Mouse (Mus musculus) retina, embryonic 14.5 days (tissue): Measurements from ENCODE around the gene Gpr162.
"Not testable (repeated sequence)": the region's sequence is repeated elsewhere in the genome, so short reads cannot be mapped to it uniquely, and the experiment has no call there.

ENCODE experiments used
- DNase-seq: peaks from one replicate; pipeline ENCODE4 v3.0.0-alpha.2; 2015; ENCODE audit warnings: low spot score

Gpr162 gene

GRCm38 (mm10) chr6:124836411-124836810 lies 27.4 kb downstream of the Gpr162 start:
- no peak for DNase-seq

DNA sequence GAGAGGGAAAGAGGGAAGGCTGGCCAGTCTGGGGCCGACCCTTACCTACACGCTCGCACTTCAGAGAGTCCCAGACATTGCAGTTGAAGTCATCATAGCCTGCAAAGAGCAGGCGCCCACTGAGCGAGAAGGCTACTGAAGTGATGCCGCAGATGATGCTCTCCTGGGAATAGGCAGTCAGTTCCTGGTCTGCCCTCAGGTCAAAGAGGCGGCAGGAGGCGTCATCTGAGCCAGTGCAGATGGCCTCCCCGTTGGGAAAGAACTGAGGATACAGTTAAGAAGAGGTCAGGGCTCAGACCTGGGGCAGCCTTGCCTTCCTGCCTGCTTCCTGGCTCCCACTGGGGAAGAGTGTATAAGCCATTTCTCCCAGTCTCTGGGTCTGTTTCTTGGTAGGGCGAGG lies 28.3 kb downstream of the Gpr162 start:
- DNase-seq, result no peak

DNA sequence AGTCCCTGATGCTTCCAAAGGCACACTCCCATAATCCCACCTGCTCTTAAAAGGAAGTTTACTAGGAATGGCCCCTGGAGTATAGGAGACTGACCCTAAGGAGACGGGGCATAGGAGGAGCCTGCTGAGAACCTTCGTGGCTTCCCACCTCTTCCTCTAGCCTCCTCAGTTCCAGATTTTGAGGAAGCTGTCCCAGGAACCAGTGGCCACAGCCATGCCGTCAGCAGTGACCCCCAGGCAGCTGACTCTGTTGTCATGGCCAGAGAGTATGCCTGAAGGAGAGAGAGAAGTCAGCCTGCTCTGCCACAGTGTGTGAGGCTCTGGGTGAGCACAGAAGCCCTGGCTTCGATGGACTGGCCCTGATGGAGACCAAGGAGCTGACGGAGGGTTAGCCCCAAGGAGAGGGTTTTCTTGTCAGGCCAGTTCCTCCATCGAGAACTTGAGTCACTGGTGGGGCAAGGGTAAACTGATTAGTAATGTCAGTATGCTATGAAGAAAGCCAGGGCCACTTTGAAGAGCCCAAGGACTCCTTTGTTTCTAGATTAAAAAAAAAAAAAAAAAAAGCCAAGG lies 29.2 kb downstream of the Gpr162 start:
- DNase-seq, result no peak

GRCm38 (mm10) chr6:124831649-124832048 lies 32.1 kb downstream of the Gpr162 start:
- no peak for DNase-seq

DNA sequence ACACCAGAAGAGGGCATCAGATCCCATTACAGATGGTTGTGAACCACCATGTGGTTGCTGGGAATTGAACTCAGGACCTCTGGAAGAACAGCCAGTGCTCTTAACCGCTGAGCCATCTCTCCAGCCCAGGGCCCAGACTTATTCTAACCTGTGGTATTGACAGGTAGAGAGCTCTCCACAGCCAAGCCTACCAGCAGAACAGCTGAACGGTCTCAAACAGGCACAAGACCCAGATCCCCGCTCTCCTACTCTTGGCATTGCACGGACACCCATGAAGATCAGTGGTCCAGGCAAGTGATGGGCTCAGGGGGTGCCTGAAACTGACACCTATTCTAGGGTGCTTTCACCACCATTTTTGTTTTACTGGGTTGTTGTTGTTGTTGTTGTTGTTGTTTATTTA lies 32.6 kb downstream of the Gpr162 start:
- DNase-seq, result not testable (repeated sequence)

DNA sequence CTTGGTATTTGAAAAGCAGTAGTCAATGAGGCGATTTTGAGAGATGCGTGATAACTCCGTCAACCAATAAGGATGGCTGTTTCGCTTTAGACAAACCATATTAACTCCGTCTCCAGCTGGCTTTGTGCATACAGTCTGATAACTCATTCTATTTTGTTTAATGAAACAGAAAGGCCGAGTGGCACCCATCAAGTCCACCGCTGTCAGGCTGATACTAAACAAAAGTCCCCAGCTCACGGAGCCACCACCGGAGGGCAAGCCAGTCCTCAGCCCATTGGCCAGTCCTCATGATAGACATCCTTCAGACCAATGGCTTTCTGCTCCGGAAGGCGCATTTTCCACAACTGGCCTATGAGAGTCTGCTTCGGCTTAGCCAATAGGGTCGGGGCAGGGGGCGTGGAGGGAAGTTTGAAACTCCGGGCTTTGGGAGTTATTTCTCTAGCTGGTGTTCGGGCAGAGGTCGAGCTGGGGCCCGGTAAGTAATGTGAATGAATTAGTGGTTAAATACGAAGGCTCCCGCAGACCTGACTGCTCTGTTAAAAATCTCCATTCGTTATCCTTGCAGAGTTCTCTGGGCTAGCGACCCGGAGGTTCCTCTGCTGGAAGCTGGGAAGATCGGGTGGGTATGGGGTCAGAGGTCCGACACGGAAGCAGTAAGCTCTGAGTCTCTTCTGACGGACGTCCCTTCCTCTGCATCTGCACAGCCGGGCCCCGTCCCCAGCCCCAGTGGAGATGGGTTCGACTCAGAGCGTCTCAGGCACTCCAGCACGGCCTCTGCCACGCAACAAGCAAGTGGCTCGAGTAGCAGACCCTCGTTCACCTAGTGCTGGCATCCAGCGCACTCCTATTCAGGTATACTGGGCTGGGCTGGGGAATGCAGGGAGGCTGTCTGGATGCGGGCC lies 33.7 kb downstream of the Gpr162 start:
- DNase-seq, result peak; percentile 97

DNA sequence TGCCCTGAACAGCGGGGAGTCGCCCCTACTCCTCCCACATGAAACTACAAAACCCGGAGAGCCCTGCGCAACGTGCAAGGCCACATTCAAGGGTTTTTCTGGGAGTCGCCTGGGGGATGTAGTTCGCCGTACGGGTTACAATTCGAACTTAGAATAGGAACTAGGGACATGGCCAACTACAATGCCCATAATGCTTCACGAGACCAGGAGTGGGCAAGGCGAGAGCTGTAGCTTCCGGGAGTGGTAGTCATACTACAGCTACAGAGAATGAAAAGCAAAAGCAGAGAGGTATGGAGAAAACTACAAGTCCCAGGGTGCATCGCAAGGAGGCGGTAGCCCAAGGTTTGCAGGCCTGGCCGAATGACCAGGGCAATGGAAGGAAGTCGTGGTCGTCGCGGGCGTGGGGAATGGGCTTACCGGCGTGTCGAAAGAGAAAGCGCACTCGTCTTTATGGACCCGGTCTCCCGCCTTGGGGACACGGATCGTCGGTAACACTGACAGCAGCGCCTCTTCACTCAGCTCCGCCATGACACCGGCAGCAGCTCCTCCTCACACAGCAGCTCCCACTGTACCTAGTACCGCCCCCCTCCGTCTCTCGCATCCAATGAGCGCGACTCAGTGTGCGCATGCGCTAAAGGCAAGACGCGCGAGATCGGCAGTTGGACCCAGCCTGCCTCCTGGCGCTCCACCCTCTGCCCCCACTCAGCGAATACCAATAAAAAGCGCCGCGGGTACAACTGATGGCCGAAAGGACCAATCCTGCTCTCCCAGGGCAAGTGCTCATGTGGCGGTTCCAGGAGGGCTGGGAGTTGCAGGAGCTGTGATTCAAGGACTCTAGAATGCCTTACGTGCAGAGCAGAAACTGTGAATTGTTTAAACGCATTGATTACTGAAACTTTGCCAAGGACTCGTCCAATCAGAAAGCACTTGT lies 34.6 kb downstream of the Gpr162 start, which contains the start of the genes Usp5 and Cdca3:
Gene Usp5 (minus strand): TSS at position 617 of the 931 bp plus-strand sequence.
Gene Cdca3 (plus strand): TSS at position 680 of the 931 bp plus-strand sequence.
- DNase-seq, result peak; percentile 99

DNA sequence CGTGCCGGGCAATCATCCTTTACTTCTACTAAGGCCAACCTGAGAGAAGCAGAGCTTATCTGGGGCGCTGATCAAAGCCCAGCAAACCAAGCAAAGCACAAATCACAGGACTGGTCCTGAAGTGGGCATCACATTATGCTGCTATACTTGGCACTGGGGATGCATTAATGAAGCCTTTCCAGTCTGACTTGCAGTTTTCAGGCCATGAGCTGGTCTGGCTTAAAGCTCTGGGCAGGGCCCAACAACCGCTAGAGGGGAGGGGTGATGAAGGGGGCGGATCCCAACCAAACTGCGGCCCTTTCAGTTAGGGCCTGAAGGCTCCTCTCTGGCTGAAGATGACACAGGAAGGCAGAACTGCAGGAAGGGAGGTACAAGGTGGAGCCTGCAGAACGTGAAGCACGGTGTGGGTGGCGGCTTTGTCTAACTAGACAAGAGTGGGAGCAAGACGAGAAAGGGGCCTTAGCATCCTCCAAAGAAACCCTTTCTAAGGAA lies 35.6 kb downstream of the Gpr162 start:
- peak; percentile 31 for DNase-seq

DNA sequence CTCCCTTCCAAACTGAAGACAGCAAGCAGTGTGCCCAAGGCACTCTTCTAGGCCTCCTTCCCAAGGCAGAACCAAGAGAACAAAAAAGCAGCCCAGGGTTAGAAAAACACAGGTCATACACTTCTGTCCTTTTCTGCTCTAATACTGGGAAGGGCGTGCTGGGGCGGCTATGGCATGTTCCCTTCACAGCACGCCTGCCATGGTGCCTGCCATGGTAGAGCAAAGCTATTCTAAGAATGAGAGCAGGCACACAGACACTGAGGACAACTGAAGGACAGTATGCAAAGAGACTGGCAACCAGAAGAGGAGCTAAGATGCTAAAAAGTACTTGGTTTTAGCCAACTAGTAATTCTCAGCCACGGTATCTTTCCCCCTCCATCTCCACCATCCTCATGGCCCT lies 41.7 kb downstream of the Gpr162 start:
- DNase-seq, result no peak

- DNase-seq, result no peak
Observed at GRCm38 (mm10) chr6:124820891-124821290, 42.9 kb downstream of the Gpr162 start.

DNA sequence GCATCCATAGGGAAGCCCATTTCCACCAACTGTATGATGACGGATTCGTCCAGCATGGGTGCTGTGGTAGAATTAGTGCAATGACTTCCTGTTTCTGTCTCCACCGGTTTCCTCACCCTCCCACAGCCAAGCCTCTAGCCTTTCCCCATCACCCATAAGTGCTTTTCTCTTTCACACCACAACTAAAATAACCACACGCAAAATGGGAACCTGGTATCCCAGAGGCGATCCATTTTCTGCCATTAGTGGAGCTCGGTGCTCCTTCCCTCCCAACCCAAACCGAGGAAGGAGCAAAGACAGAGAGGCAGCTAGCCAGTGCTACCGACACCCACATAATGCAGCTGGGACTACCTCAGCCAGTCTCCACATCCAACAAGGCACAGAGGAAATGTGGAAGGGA lies 45.8 kb downstream of the Gpr162 start:
- DNase-seq, result no peak

DNA sequence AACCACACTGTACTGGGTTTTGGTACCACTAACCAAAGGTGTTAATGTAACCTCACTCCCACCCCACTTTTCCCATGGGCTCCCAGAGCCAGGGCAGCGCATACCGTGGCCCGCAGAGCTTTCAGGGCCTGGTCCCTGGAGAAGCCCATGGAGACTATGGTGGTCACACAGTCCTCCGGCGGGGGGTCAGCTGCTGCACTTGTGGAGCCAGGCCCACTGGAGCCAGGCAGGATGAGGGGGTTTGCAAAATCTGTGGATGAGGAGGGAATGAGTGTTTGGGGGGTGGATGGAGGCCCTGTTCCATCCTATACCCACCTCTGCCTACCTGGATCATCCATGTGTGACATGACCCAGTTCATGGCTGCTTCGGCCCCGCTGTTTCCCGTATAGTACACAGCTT lies 46.2 kb downstream of the Gpr162 start:
- no peak for DNase-seq

GRCm38 (mm10) chr6:124817125-124817524 lies 46.7 kb downstream of the Gpr162 start:
- no peak for DNase-seq

DNA sequence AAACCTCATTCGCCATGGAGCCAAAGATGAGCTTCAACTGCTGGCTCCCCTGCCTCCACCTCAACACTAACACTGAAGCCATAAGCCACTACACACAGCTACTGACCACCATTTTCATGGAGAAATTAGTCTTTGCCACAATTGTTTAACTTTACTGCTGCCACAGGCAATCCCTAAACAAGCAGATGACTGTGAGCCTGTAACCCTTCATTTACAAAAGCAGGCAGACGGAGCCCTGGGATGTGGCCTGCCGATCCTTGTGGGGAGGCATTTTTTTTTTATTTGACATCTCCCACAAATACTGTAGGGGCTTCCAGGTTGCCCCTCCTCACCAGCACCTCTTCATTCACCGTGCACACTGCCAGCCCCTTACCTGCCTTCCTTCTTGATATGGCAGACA lies 47.2 kb downstream of the Gpr162 start:
- DNase-seq, result no peak

GRCm38 (mm10) chr6:124814858-124815774 lies 48.7 kb downstream of the Gpr162 start:
- no peak for DNase-seq

- DNase-seq, result no peak
Observed at GRCm38 (mm10) chr6:124814448-124814847, 49.3 kb downstream of the Gpr162 start.

DNA sequence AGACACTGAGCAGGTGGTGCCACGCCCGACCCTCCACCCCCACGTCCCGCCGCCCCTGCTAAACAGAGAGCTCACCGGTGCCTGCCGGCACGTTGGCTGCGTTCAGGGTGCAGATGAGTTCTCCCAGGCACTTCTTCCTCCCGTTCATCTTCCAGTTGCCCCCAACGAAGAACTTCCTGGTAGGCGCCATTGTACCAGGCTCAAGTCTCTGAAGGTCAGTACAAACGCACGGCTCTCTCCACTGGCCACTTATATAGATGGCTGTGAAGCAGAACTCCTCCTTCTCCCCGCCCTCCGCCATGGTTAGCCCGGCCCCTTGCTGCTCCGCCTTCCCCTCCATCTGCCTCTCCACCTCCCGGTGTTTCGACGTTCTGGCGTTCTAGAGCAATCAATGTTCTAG lies 49.9 kb downstream of the Gpr162 start, which contains the start of gene Tpi1:
Gene Tpi1 (minus strand): TSS at position 364 of the 400 bp plus-strand sequence.
- DNase-seq, result peak; percentile 92

GRCm38 (mm10) chr6:124813496-124813895 lies 50.3 kb downstream of the Gpr162 start:
- DNase-seq, result peak; percentile 60

- no peak for DNase-seq
Observed at GRCm38 (mm10) chr6:124812848-124813247, 50.9 kb downstream of the Gpr162 start.

DNA sequence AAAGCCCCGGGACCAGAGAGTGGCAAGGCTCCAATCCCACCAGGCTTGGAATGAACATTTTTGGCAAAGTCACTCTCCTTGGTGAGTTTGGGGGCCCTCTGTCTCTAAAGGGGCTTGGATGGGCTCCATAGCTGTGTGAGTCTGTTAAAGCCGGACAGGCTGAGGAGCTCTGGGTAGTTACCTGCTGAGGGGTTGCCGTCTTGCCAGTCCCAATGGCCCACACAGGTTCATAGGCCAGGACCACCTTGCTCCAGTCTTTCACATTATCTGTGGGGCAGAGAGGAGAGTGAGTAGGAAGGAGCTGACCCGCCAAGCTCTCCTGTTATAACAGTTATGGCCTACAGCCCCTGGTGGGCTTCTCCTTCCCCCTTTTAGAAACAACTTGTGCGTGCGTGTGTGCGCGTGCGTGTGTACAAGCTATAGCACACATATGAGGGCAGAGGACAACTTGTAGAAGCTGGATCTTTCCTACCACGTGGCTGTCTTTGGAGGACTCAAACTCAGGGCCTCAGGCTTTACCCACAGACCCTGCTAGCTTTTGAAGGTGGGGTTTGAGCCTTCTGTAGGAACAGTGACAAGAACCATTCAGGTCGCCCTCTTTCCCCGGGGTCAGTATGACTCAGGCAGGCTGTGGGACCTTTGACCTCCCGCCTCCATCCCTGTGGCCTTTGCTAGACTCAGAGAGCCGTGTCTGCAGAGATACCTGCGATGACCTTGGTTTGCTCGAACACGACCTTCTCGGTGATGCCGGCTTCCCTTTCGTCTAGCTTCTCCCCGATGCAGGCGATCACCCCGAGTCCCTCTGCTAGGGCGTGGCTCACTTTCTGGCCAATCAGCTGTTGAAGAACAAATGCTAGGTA lies 51.9 kb downstream of the Gpr162 start:
- no peak for DNase-seq
